Mouse (Mus musculus): Measurements from ENCODE around the gene Zfp84. TPM values are rescaled to one million over a fixed set of nuclear protein-coding genes. Genes with fewer than 3 reads are reported as not detected.
"Not testable (repeated sequence)": the region's sequence is repeated elsewhere in the genome, so short reads cannot be mapped to it uniquely, and the experiment has no call there.

Zfp84 gene
- total RNA-seq (2015; ENCODE audit: low replicate concordance) (1.7 and 3.8 TPM in 2 replicates), total RNA-seq (2017; ENCODE audit: low replicate concordance) (3.2 and 3.6 TPM in 2 replicates)

GRCm38 (mm10) chr7:29768090-29768900 lies at the start of gene Zfp84:
Gene Zfp84, plus strand, starts transcription at chr7:29768552.
- peak; percentile 98 for ATAC-seq (replicated peaks; ENCODE audit: low FRiP score, poor library complexity, severe bottlenecking)

- not testable (repeated sequence) for ATAC-seq (replicated peaks; ENCODE audit: low FRiP score, poor library complexity, severe bottlenecking)
These were observed 42.8 kb upstream of the Zfp84 start for GRCm38 (mm10) chr7:29725461-29726142.

GRCm38 (mm10) chr7:29726860-29727259 lies 41.5 kb upstream of the Zfp84 start, which contains the start of gene Catsperg2:
Gene Catsperg2, minus strand, starts transcription at chr7:29727032.
- ATAC-seq (replicated peaks; ENCODE audit: low FRiP score, poor library complexity, severe bottlenecking): not testable (repeated sequence)

DNA sequence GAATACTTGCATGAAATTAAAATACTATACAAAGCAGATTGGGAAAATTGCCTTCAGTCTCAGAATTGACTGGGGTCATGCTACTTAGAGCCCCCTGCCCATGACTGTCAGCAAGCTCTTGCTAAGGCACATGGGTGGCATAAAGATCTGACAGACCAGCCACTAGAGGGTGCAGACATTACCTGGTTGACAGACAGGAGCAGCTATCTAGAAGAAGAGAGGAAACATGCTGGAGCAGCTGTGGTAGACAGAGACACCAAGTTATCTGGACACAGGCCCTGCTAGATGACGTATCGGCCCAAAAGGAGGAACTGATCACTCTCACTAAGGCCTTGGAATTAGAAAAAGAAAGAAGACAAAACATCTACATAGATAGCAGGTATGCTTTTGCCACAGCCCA lies 40.3 kb upstream of the Zfp84 start:
- ATAC-seq (replicated peaks; ENCODE audit: low FRiP score, poor library complexity, severe bottlenecking): no peak

GRCm38 (mm10) chr7:29742258-29742657 lies 26.1 kb upstream of the Zfp84 start:
- no peak for ATAC-seq (replicated peaks; ENCODE audit: low FRiP score, poor library complexity, severe bottlenecking)

GRCm38 (mm10) chr7:29760476-29760875 lies 7.9 kb upstream of the Zfp84 start:
- no peak for ATAC-seq (replicated peaks; ENCODE audit: low FRiP score, poor library complexity, severe bottlenecking)

DNA sequence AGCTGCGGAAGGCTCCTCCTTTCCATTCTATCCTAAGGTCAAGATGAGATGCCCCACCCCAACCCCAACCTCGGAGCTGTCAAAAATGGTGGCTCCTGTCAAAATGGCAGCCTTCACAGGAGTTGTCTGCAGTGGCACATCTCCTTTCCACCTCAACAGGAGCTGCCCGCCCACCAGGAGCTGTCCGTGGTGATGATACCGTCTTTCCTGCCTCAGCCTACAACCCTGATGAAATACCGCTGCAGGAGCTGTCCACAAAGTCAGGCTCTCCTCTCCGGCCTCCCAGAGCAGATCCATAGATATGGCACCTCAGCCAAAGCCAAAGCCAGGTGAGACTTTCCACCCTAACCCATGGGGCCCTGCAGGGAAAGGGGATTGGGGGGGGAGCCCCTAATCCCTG lies 3.6 kb upstream of the Zfp84 start:
- no peak for ATAC-seq (replicated peaks; ENCODE audit: low FRiP score, poor library complexity, severe bottlenecking)

- peak; percentile 75 for ATAC-seq (replicated peaks; ENCODE audit: low FRiP score, poor library complexity, severe bottlenecking)
These were observed 1.2 kb upstream of the Zfp84 start for GRCm38 (mm10) chr7:29767058-29767686.

DNA sequence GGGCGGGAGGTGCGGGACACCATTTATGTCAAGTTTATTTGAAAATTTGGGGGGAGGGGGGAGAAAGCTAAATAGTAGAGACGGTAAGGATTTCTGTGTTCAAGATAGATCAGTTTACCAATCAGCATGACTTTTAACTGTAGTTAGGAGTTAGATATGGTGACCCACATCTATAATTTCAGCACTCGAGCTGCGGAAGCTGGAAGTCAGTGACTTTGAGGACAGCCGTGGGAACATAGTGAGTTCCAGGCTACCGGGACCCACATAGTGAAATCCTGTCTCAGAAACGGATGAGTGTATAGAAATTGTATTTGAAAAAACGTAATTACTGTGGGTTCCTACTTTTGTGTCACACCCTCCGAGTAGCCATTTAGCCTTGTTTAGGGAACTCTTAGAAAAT lies 628 bp downstream of the Zfp84 start:
- no peak for ATAC-seq (replicated peaks; ENCODE audit: low FRiP score, poor library complexity, severe bottlenecking)

DNA sequence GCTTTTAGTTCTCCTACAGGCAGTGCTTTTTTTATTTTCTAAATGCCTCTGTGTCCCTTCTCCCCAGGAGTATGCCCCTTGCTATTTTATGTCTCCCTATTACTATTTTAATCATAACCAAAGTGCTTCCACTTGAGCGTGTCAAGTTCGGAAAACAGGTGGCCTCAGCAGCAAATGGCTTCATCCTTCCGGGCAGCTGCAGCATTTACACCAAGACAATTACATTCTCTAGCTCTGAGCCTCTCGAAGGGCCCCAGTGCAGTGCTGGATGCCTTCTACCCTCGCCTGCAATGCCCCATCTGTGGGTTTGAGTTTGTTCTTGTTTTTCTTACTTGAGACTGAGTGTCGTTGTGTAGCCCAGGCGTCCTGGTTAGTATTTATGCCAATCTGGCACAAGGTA lies 5.2 kb downstream of the Zfp84 start:
- ATAC-seq (replicated peaks; ENCODE audit: low FRiP score, poor library complexity, severe bottlenecking): no peak

DNA sequence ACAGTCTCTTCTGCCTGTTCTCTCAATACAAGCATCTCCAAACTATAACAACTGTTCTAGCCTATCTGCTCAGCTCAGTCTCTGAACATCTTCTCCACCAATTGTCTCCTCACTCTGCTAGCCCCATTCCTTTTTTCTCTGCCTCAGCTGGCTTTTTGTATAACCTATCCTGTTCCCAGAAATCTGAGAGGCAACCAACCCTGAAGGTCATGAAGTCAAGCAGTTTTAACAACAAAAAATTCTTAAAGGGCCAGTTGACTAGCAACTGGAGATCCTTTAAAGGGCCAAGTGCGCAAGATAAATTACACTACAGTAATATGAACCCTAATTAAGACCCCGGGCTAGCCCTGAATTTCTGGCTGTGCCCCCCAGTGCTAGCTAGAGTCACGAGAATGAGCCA lies 6.0 kb downstream of the Zfp84 start:
- no peak for ATAC-seq (replicated peaks; ENCODE audit: low FRiP score, poor library complexity, severe bottlenecking)

DNA sequence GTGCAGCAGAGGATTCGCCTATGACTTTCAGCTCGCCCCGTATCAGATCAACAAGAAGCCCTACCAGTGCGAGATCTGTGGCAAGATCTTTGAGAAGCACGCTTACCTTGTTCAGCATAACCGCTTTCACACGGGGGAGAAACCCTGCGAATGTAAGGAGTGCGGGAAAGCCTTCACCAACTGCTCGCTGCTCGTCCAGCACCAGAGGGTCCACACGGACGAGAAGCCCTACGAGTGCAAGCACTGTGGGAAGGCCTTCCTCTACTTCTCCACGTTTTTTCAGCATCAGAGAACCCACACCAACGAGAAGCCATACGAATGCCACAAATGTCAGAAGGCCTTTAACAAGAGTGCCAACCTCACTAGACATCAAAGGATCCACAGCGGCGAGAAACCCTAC lies 8.2 kb downstream of the Zfp84 start:
- no peak for ATAC-seq (replicated peaks; ENCODE audit: low FRiP score, poor library complexity, severe bottlenecking)

DNA sequence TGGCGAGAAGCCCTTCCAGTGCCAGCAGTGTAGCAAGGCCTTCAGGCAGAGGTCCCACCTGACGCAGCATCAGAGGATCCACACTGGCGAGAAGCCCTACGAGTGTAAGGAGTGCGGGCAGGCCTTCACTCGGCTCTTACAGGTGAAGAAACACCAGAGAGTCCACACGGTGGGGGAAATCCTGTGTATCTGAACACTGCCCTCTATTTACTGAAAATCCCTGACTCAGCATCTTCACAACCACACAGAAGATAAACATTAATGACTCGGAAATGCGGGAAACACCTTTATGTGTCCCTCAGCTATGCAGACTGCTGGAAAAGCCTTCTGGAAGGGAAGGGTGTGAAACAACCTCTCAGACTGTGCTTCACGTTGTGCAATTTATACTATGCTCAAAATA lies 9.0 kb downstream of the Zfp84 start:
- no peak for ATAC-seq (replicated peaks; ENCODE audit: low FRiP score, poor library complexity, severe bottlenecking)

DNA sequence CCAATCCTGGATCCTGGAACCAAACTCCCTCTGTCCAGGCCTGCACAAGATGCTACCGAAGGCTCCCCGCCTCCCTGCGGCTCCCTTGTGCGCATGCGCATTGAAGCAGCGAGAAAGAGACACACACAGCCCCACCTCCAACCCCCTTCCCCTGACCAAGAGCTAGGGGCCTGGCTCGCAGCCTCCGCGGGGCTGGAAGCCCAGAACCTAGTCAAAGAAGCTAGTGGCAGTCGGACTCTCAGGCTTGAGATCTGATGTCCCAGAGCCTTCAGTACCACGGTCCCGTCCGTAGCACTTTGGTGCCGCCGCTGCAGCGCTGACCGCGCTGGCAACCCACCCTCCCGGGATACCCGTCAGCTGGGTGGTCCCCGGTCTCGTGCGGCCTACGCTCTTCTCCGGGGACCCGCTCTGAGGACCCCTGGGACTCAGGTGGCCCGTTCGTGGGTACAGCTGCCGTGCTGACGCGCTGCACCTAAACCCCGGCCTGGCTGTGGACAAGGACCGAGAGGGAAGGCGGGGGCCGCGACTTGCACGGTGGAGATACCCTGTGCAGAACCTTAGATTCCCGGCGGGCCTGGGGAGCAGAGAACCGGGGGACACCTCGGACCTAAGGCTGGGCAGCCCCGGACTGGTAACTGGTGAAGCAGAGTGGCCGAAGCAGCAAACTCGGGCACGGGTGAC lies 15.7 kb downstream of the Zfp84 start, which contains the start of gene Zfp30:
TSS of gene Zfp30 (plus strand) at position 128 of the 681 bp plus-strand sequence.
- no peak for ATAC-seq (replicated peaks; ENCODE audit: low FRiP score, poor library complexity, severe bottlenecking)

DNA sequence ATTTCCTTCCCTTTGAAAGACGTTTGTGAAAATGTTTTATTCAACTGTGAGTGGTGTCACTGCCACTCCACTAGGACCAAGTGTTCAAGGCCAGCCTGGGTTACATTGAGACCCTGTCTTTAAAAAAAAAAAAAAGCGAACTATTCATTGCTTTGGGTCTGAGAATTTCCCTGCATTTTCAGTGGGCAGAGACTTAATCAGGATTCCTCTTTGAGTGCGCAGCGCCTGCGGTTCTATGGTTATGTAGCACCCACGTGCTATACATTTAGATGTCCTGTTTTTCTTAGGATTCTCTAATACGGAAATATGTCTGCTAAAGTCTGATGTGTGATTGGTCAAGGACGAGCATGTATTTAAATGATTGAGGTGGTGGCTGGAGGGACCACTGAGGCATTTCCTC lies 16.7 kb downstream of the Zfp84 start:
- ATAC-seq (replicated peaks; ENCODE audit: low FRiP score, poor library complexity, severe bottlenecking): no peak

DNA sequence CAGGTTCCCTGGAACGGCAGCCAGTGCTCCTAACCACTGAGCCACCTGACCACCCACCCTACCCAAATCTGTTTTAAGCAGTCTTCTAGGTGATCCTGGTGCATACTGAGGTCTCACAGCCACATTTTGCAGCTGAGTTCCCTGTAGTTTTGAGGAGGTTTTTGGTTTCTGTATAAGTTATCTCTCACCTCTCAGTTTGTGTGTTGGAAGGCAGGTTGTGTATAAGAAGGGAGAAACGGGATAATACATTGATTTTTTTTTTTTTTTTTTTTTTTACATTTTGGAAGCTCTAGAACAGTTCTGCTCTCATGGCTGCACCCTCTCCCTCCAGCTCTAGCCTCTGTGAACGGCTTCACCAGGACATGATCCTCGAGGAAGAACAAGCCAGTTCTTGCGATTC lies 17.5 kb downstream of the Zfp84 start:
- no peak for ATAC-seq (replicated peaks; ENCODE audit: low FRiP score, poor library complexity, severe bottlenecking)

GRCm38 (mm10) chr7:29792906-29793305 lies 24.6 kb downstream of the Zfp84 start:
- ATAC-seq (replicated peaks; ENCODE audit: low FRiP score, poor library complexity, severe bottlenecking): no peak

- ATAC-seq (replicated peaks; ENCODE audit: low FRiP score, poor library complexity, severe bottlenecking): no peak
These were observed 38.7 kb downstream of the Zfp84 start for GRCm38 (mm10) chr7:29807046-29807445.

- ATAC-seq (replicated peaks; ENCODE audit: low FRiP score, poor library complexity, severe bottlenecking): no peak
These were observed 43.9 kb downstream of the Zfp84 start for GRCm38 (mm10) chr7:29812244-29812643.

DNA sequence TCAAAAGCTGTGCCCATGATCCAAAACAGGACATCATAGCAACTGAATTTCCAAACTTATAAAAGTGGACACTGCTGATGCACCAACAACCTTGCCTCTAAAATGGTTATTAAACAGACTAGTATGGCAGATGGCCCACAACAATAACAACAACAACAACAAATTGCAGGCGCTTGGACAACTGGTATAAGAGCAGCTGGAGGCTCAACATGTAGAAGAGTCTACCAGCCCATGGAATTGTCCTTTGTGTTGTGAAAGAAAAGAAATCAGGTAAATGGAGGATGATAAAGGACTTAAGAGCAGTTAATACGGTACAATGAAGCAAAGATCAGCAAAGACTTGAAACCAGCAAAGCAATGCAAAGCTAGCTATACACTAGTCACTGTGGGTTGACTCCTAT lies 46.0 kb downstream of the Zfp84 start:
- ATAC-seq (replicated peaks; ENCODE audit: low FRiP score, poor library complexity, severe bottlenecking): no peak
